Mouse (Mus musculus): Measurements from ENCODE around the gene Lrp1.

Gene Lrp1

GRCm38 (mm10) chr10:127616261-127616679 is 4.7 kb downstream of the Lrp1 start:
- in situ Hi-C loops (cut with MboI; ENCODE audit: low sequenced_read_pairs) = no loop called here

- in situ Hi-C loops (cut with MboI; ENCODE audit: low sequenced_read_pairs) = no loop called here
Measured at GRCm38 (mm10) chr10:127615591-127615990, 5.4 kb downstream of the Lrp1 start.

GRCm38 (mm10) chr10:127615034-127615374 is 5.9 kb downstream of the Lrp1 start:
- in situ Hi-C loops (cut with MboI; ENCODE audit: low sequenced_read_pairs) = no loop called here

- in situ Hi-C loops (cut with MboI; ENCODE audit: low sequenced_read_pairs) = no loop called here
Measured at GRCm38 (mm10) chr10:127614236-127615033, 6.5 kb downstream of the Lrp1 start.

GRCm38 (mm10) chr10:127612079-127612775 is 8.7 kb downstream of the Lrp1 start:
- in situ Hi-C loops (cut with MboI; ENCODE audit: low sequenced_read_pairs) = no loop called here

- in situ Hi-C loops (cut with MboI; ENCODE audit: low sequenced_read_pairs) = no loop called here
Measured at GRCm38 (mm10) chr10:127610066-127610415, 10.9 kb downstream of the Lrp1 start.

- in situ Hi-C loops (cut with MboI; ENCODE audit: low sequenced_read_pairs) = no loop called here
Measured at GRCm38 (mm10) chr10:127609415-127610065, 11.4 kb downstream of the Lrp1 start.

GRCm38 (mm10) chr10:127607059-127607458 is 13.9 kb downstream of the Lrp1 start:
- in situ Hi-C loops (cut with MboI; ENCODE audit: low sequenced_read_pairs) = no loop called here

- in situ Hi-C loops (cut with MboI; ENCODE audit: low sequenced_read_pairs) = no loop called here
Measured at GRCm38 (mm10) chr10:127605756-127606155, 15.2 kb downstream of the Lrp1 start.

- in situ Hi-C loops (cut with MboI; ENCODE audit: low sequenced_read_pairs) = no loop called here
Measured at GRCm38 (mm10) chr10:127605251-127605547, 15.7 kb downstream of the Lrp1 start.

GRCm38 (mm10) chr10:127604465-127605250 is 16.3 kb downstream of the Lrp1 start:
- in situ Hi-C loops (cut with MboI; ENCODE audit: low sequenced_read_pairs) = no loop called here

- in situ Hi-C loops (cut with MboI; ENCODE audit: low sequenced_read_pairs) = no loop called here
Measured at GRCm38 (mm10) chr10:127603437-127604371, 17.2 kb downstream of the Lrp1 start.

- in situ Hi-C loops (cut with MboI; ENCODE audit: low sequenced_read_pairs) = no loop called here
Measured at GRCm38 (mm10) chr10:127602194-127602593, 18.8 kb downstream of the Lrp1 start.

- in situ Hi-C loops (cut with MboI; ENCODE audit: low sequenced_read_pairs) = no loop called here
Measured at GRCm38 (mm10) chr10:127599779-127600541, 21.0 kb downstream of the Lrp1 start.

GRCm38 (mm10) chr10:127599252-127599651 is 21.7 kb downstream of the Lrp1 start:
- in situ Hi-C loops (cut with MboI; ENCODE audit: low sequenced_read_pairs) = no loop called here

GRCm38 (mm10) chr10:127598607-127599006 is 22.3 kb downstream of the Lrp1 start:
- in situ Hi-C loops (cut with MboI; ENCODE audit: low sequenced_read_pairs) = no loop called here

- in situ Hi-C loops (cut with MboI; ENCODE audit: low sequenced_read_pairs) = no loop called here
Measured at GRCm38 (mm10) chr10:127597311-127597901, 23.5 kb downstream of the Lrp1 start.

- in situ Hi-C loops (cut with MboI; ENCODE audit: low sequenced_read_pairs) = no loop called here
Measured at GRCm38 (mm10) chr10:127596321-127596941, 24.5 kb downstream of the Lrp1 start.

Measured in CH12F3 (cell line).